Mouse (Mus musculus) hindbrain, embryonic 15.5 days (tissue): ENCODE measurements at regions not wholly inside any gene's neighbourhood (a gene's known extent, or its start where the extent isn't known, plus 50 kb on each side); places are given as distances from the start of the nearest gene placed in this dataset.

ENCODE experiments used
- ATAC-seq: fragments of 200-750 bp; cut with Nextera tagmentation; 2 replicates; pipeline ENCODE4 v1.8.0; 2017; ENCODE audit warnings: low read depth, moderate number of reproducible peaks, moderate TSS enrichment; ENCODE audit not compliant: low FRiP score
- H3K27ac ChIP-seq: fragments of 300-500 bp; sonication (generic); replicated peaks from 2 replicates; pipeline ENCODE4 v1.5.1; 2015; ENCODE audit warnings: mild to moderate bottlenecking, inconsistent platforms
- H3K27me3 ChIP-seq: fragments of 300-500 bp; sonication (generic); 2 replicates; pipeline ENCODE4 v1.6.1; 2015; ENCODE audit warnings: control low read depth, inconsistent platforms
- H3K36me3 ChIP-seq: fragments of 300-500 bp; sonication (generic); 2 replicates; pipeline ENCODE4 v1.6.1; 2015; ENCODE audit warnings: control low read depth, inconsistent platforms
- H3K4me1 ChIP-seq: fragments of 300-500 bp; sonication (generic); replicated peaks from 2 replicates; pipeline ENCODE4 v1.6.1; 2015; ENCODE audit warnings: control low read depth, inconsistent platforms
- H3K4me2 ChIP-seq: fragments of 300-500 bp; sonication (generic); 2 replicates; pipeline ENCODE4 v1.6.1; 2015; ENCODE audit warnings: moderate library complexity, mild to moderate bottlenecking, inconsistent platforms
- H3K4me3 ChIP-seq: fragments of 300-500 bp; sonication (generic); 2 replicates; pipeline ENCODE4 v1.5.1; 2015; ENCODE audit warnings: mild to moderate bottlenecking, inconsistent platforms
- H3K9ac ChIP-seq: fragments of 300-500 bp; sonication (generic); 2 replicates; pipeline ENCODE4 v1.6.1; 2015; ENCODE audit warnings: inconsistent platforms
- H3K9me3 ChIP-seq: fragments of 300-500 bp; sonication (generic); 2 replicates; pipeline ENCODE4 v1.6.1; 2016; ENCODE audit warnings: control low read depth, inconsistent platforms
- WGBS: fragments of 180-500 bp; shearing (Covaris S2); methylation state at CpG from one replicate; pipeline ENCODE4 v1.1.7; 2015; 5-methylcytosine and 5-hydroxymethylcytosine counted together

- no peaks in the 10 kb centered on the region for H3K9me3 ChIP-seq
- peaks cover 8% of the 10 kb centered on the region for H3K4me1 ChIP-seq
- H3K27ac ChIP-seq: peak overlapping the region; percentile 31; the same call in 1 of the 2 replicates
- no peak overlapping the region for H3K9ac ChIP-seq
- no peak for ATAC-seq
- H3K36me3 ChIP-seq: no peaks in the 10 kb centered on the region
- 48% methylated on average over 9 of the region's 9 CpGs for WGBS
- peak overlapping the region; percentile 32 for H3K4me2 ChIP-seq
- H3K4me3 ChIP-seq: no peak overlapping the region
- no peaks in the 10 kb centered on the region for H3K27me3 ChIP-seq
Measured at GRCm38 (mm10) chr1:64338575-64338961, 193.9 kb upstream of the Creb1 start.

DNA sequence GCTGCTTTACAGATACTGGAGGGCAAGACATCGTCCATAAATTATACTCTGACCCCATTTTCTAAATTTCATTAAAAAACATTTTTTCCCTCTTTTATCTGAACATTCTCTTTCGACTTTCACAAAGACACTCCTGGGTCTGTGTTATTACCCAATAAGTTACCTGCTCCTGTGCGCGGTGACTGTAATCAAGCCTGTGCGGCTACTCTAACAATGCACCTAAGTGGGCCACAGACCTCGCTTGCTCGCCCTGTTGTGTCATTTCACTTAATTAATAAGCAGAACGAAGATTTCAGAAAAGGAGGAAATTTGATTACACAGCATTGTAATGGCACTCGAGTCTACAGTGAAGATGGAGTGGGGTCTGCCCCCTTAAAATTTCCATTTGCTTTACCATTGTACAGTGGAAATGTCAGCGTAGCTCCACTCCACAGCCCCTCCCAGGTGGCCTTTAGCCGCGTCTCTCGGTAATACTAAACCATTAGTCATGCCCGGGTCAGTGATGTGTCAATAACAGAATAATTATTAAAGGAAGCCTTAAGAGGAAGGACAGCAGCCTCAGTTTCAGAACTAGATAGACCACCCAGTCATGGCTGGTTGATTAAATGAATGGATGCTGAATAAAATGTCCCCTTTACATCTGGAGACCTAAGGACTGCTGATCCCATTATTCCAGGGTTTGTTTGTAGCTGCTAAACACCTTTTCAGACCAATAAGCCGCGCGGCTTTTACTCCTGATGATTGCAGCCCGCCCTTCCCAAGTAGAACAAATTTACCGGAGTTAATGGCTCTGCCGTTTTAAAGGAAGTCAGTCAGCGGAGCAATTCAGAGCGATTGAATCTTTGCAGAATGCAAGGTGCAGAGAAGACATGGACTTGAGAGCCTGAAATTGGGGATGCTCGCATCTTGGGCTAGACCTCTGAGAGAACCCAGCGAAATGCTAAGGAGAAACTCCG lies 194.5 kb upstream of the Creb1 start:
- H3K27me3 ChIP-seq: no peaks in the 10 kb centered on the region
- no peaks in the 10 kb centered on the region for H3K36me3 ChIP-seq
- ATAC-seq: 0 out of 2 replicates have a peak, but pooled peaks have one; percentile 3

GRCm38 (mm10) chr1:64331566-64331965 lies 200.9 kb upstream of the Creb1 start:
- Histone ChIP-seq H3K9me3 (no peaks in the 10 kb centered on the region), H3K27me3 (no peaks in the 10 kb centered on the region), H3K36me3 (no peaks in the 10 kb centered on the region), H3K4me2 (no peak overlapping the region), H3K4me3 (no peak overlapping the region), H3K4me1 (no peaks in the 10 kb centered on the region), H3K9ac (no peak overlapping the region), H3K27ac (no peak overlapping the region)
- 78% methylated on average over 2 of the region's 2 CpGs for WGBS
- no peak for ATAC-seq

More for the DNA sequence above, 194.5 kb upstream of the Creb1 start:
- Histone ChIP-seq H3K9ac (no peak overlapping the region), H3K4me2 (peak overlapping the region; percentile 32), H3K27ac (peak overlapping the region; percentile 31), H3K4me3 (no peak overlapping the region), H3K4me1 (peaks cover 8% of the 10 kb centered on the region), H3K9me3 (no peaks in the 10 kb centered on the region)
- WGBS: 40% methylated on average over 25 of the region's 25 CpGs

GRCm38 (mm10) chr1:64330721-64331120 lies 201.7 kb upstream of the Creb1 start:
- ATAC-seq: no peak
- H3K4me2 ChIP-seq: no peak overlapping the region
- H3K36me3 ChIP-seq: no peaks in the 10 kb centered on the region
- no peak overlapping the region for H3K9ac ChIP-seq
- no peaks in the 10 kb centered on the region for H3K27me3 ChIP-seq
- H3K9me3 ChIP-seq: no peaks in the 10 kb centered on the region
- H3K4me1 ChIP-seq: no peaks in the 10 kb centered on the region
- no peak overlapping the region for H3K27ac ChIP-seq
- H3K4me3 ChIP-seq: no peak overlapping the region
- 15% methylated on average over 2 of the region's 2 CpGs for WGBS

- Histone ChIP-seq H3K36me3 (no peaks in the 10 kb centered on the region), H3K27me3 (no peaks in the 10 kb centered on the region), H3K27ac (no peak overlapping the region), H3K9me3 (no peaks in the 10 kb centered on the region), H3K4me1 (no peaks in the 10 kb centered on the region), H3K4me2 (no peak overlapping the region), H3K4me3 (no peak overlapping the region), H3K9ac (no peak overlapping the region)
- ATAC-seq: no peak
- WGBS: 91% methylated on average over 4 of the region's 4 CpGs
Measured at GRCm38 (mm10) chr1:64322197-64322596, 200.1 kb upstream of the Klf7 start.

DNA sequence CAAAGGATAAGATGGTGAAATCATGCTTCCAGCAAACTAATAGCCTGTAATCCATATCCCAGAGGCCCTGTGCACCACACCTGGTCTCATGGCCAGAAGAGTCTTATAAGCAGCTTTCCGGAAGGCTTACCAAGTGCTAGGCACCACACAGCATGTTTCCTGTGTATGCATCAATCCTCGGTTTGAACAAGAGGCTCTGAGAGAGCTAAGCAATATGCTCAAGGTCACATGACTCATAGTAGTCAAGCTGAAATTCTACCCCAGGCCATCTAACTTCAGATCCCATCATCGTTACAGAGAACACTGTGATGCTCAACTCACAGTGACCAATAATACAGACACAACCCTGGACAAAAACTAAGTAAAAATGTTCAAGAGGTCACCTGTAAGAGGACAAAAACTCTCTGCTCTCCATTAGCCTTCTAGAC lies 197.1 kb upstream of the Klf7 start:
- no peak for ATAC-seq
- H3K27me3 ChIP-seq: no peaks in the 10 kb centered on the region
- no peaks in the 10 kb centered on the region for H3K9me3 ChIP-seq
- no peaks in the 10 kb centered on the region for H3K36me3 ChIP-seq
- H3K4me3 ChIP-seq: no peak overlapping the region
- WGBS: 75% methylated on average over 3 of the region's 3 CpGs
- H3K27ac ChIP-seq: no peak overlapping the region
- H3K4me2 ChIP-seq: no peak overlapping the region
- no peaks in the 10 kb centered on the region for H3K4me1 ChIP-seq
- H3K9ac ChIP-seq: no peak overlapping the region

DNA sequence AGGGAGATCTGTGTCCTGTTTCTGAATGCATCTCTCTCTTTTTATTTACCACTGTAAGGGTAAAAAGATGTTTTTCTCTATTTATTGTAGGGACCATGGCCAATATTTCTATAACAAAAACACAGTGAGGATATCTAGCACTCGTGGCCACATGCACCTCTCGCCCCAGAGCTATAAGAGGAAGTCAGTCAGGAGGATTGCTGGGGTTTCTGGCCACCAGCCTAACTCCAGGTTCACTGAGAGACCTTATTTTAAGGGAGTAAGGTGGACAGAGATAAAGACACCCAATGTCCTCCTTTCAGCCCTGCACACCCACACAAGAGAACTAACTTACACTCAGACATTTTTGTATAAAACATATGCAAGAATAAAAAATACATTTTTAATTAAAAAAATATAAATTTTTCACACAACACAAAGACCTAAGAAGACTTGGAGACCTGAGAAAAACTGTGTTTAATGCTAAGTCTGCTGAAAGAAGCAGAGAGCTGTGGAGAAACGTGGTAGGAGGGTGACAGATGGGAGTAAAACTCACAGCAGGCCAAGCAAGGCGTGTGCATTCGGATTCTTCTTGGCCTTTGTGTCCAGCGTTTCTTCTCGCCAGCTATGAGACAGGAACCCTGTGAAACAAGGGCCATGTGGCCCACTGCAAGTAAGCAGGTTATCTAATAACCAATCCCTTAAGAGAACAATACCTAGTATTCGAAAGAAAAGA lies 196.5 kb upstream of the Klf7 start:
- H3K4me2 ChIP-seq: no peak overlapping the region
- H3K36me3 ChIP-seq: no peaks in the 10 kb centered on the region
- no peaks in the 10 kb centered on the region for H3K4me1 ChIP-seq
- no peak for ATAC-seq
- no peaks in the 10 kb centered on the region for H3K27me3 ChIP-seq
- H3K9me3 ChIP-seq: no peaks in the 10 kb centered on the region
- H3K4me3 ChIP-seq: no peak overlapping the region
- 72% methylated on average over 8 of the region's 8 CpGs for WGBS
- no peak overlapping the region for H3K9ac ChIP-seq
- no peak overlapping the region for H3K27ac ChIP-seq

DNA sequence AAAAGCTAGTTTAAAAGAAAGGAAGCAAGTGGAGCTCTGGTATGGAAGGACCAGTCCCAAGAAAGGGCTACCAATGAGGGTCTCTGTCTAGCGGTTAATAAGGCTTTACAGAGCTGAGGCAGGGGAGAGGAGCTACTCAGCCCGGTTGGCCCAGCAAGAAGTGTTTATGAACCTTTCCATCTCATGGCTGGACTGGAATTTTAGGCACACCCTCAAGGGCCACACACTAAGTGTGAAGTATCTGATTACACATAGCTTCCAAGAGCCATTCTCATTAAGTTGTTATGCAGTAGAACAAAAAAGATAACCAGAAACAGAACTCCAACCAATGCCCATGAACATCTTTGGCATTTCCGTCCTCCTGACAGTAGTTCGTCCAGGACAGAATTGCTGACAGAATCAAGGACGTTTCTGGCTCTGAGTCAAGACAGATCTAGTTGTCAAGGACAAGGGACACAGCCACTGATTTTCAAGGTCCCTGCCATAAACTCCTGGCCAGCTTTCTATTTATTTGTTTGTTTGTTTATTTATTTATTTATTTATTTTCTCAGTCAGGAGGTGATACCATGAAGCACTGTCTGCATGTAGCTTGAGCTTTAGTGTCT lies 195.1 kb upstream of the Klf7 start:
- H3K9me3 ChIP-seq: no peaks in the 10 kb centered on the region
- no peak overlapping the region for H3K27ac ChIP-seq
- H3K4me3 ChIP-seq: no peak overlapping the region
- no peak overlapping the region for H3K4me2 ChIP-seq
- WGBS: 81% methylated on average over 5 of the region's 5 CpGs
- H3K27me3 ChIP-seq: no peaks in the 10 kb centered on the region
- H3K36me3 ChIP-seq: no peaks in the 10 kb centered on the region
- no peaks in the 10 kb centered on the region for H3K4me1 ChIP-seq
- no peak overlapping the region for H3K9ac ChIP-seq
- no peak for ATAC-seq

GRCm38 (mm10) chr1:64311371-64311770 lies 189.3 kb upstream of the Klf7 start:
- H3K9me3 ChIP-seq: no peaks in the 10 kb centered on the region
- H3K9ac ChIP-seq: no peak overlapping the region
- H3K36me3 ChIP-seq: no peaks in the 10 kb centered on the region
- WGBS: 29% methylated on average over 3 of the region's 3 CpGs
- no peaks in the 10 kb centered on the region for H3K4me1 ChIP-seq
- no peak overlapping the region for H3K4me2 ChIP-seq
- H3K4me3 ChIP-seq: no peak overlapping the region
- no peaks in the 10 kb centered on the region for H3K27me3 ChIP-seq
- ATAC-seq: no peak
- no peak overlapping the region for H3K27ac ChIP-seq

GRCm38 (mm10) chr1:64308560-64308959 lies 186.5 kb upstream of the Klf7 start:
- 93% methylated on average over 15 of the region's 15 CpGs for WGBS
- H3K27me3 ChIP-seq: no peaks in the 10 kb centered on the region
- no peak overlapping the region for H3K27ac ChIP-seq
- no peaks in the 10 kb centered on the region for H3K36me3 ChIP-seq
- H3K9me3 ChIP-seq: no peaks in the 10 kb centered on the region
- no peak overlapping the region for H3K4me2 ChIP-seq
- H3K4me3 ChIP-seq: no peak overlapping the region
- H3K9ac ChIP-seq: no peak overlapping the region
- ATAC-seq: no peak
- peaks cover 12% of the 10 kb centered on the region for H3K4me1 ChIP-seq

DNA sequence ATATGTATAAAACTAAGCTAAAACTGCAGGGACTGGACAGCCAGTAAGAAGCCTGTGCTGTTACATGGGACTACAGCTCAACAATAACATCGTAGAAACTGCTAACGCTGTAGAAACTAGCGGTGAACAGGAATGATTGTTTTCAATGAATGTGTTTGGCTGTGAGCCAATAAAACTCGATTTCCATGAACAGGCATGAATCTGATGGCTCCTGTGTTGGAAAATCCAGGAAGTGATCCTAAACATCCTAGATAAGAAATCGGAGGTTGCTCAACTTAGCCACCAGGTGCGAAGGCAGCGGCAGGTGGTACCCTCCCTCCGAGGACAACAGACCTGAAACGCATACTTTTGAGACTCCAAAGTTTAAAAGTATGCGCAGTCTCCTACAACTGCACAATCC lies 186.0 kb upstream of the Klf7 start:
- no peak for ATAC-seq
- Histone ChIP-seq H3K9ac (no peak overlapping the region), H3K27me3 (no peaks in the 10 kb centered on the region), H3K27ac (no peak overlapping the region), H3K4me3 (no peak overlapping the region), H3K36me3 (no peaks in the 10 kb centered on the region), H3K9me3 (no peaks in the 10 kb centered on the region), H3K4me1 (peaks cover 14% of the 10 kb centered on the region), H3K4me2 (no peak overlapping the region)
- 60% methylated on average over 10 of the region's 10 CpGs for WGBS
